Mouse (Mus musculus) cerebellum, adult 2 months (tissue): ENCODE measurements around the gene Erbb3. TPM values are rescaled to one million over a fixed set of nuclear protein-coding genes. Genes with fewer than 3 reads are reported as not detected.
"Not testable (repeated sequence)": the region's sequence is repeated elsewhere in the genome, so short reads cannot be mapped to it uniquely, and the experiment has no call there.

Experiments used
- DNase-seq, 2 experiments: peaks; one replicate each; pipeline ENCODE4 v3.0.0; 2021
- H3K27ac ChIP-seq: fragments of 200-500 bp; 2 replicates; pipeline ENCODE4 v1.5.1; 2012; ENCODE audit warnings: low read length, control low read depth, inconsistent platforms; ENCODE audit not compliant: insufficient read depth
- H3K27me3 ChIP-seq: fragments of 200-500 bp; 2 replicates; pipeline ENCODE4 v1.6.1; 2012; ENCODE audit warnings: inconsistent platforms, mild to moderate bottlenecking, low read length, moderate library complexity; ENCODE audit not compliant: control insufficient read depth, insufficient read depth
- H3K4me1 ChIP-seq: fragments of 200-500 bp; 2 replicates; pipeline ENCODE4 v1.6.1; 2011; ENCODE audit warnings: low read length; ENCODE audit not compliant: control insufficient read depth, insufficient read depth
- H3K4me3 ChIP-seq: fragments of 200-500 bp; replicated peaks from 2 replicates; pipeline ENCODE3; 2011; ENCODE audit warnings: mild to moderate bottlenecking, low read depth, low read length, control low read depth; ENCODE audit not compliant: insufficient read depth
- CTCF ChIP-seq: fragments of 200-500 bp; IDR thresholded peaks from 2 replicates; pipeline ENCODE4 v1.5.1; 2011; ENCODE audit warnings: low read depth, mild to moderate bottlenecking, control low read depth, low read length, moderate library complexity, borderline replicate concordance; ENCODE audit not compliant: insufficient read depth
- POLR2A ChIP-seq: fragments of 200-500 bp; IDR thresholded peaks from 2 replicates; pipeline ENCODE4 v1.6.1; 2011; ENCODE audit warnings: low read length, control low read depth, borderline replicate concordance; ENCODE audit not compliant: insufficient read depth
- WGBS: fragments of 180-500 bp; shearing (Covaris S2); methylation state at CpG from one replicate; pipeline ENCODE4 v1.1.7; 2018; 5-methylcytosine and 5-hydroxymethylcytosine counted together
- polyA plus RNA-seq: library from polyadenylated mRNA; depleted of rRNA; stranded (reverse); fragments of >200 nt; gene quantifications from 2 replicates; pipeline ENCODE4 v1.2.3, GENCODE M21; 2012

Erbb3 gene
- polyA plus RNA-seq, 1 experiment, result 11.1 TPM

GRCm38 (mm10) chr10:128626311-128627310 is 37.2 kb upstream of the Erbb3 start, which contains the start of gene Rps26:
Gene Rps26 (minus strand): TSS chr10:128626747.
- peak; percentile 85 to 97 for DNase-seq
- H3K27ac ChIP-seq, result peak within 1 kb of the TSS; percentile 59; the same call in 1 of the 2 replicates
- WGBS, result 2% methylated on average over 40 of the region's 40 CpGs

DNA sequence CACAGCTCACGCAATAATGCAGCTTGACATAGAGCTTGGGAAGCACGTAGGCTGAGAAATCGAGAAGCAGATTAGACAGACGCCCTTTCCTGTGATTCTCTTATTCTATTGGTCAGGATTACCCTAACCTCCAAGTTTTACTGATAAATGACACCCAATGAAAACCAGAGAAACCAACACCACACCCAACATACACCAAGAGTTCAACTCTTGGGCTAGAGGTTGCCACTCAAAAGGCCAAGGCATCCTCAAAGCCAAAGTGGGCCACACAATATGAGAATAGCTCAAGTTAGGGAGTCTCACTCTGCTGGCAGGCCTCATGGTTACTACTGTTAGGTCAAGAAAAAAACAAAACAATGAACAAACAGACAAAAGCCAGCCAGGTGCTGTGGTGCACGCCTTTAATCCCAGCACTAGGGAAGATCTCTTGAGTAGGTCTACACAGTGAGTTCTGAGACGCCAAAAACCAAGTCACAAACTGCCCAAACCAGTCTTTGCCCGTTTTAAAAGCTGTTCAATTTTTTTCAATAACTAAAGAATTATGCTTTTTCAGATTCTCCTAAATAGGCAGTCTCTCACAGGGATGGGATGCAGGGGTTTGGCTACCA is 35.9 kb upstream of the Erbb3 start:
- WGBS, result 45% methylated on average over 7 of the region's 7 CpGs
- TF ChIP-seq POLR2A (no peak), CTCF (no peak)
- Histone ChIP-seq H3K4me3 (peak overlapping the region; percentile 98), H3K4me1 (peaks cover 5% of the 10 kb centered on the region), H3K27ac (no peak overlapping the region), H3K27me3 (no peaks in the 10 kb centered on the region)
- DNase-seq, result no peak

More at GRCm38 (mm10) chr10:128626311-128627310, 37.2 kb upstream of the Erbb3 start, which contains the start of gene Rps26:
- TF ChIP-seq CTCF (no peak; the same call in 1 of the 2 replicates), POLR2A (peak; percentile 94)
- Histone ChIP-seq H3K27me3 (no peaks in the 10 kb centered on the region), H3K4me3 (peak within 1 kb of the TSS; percentile 98), H3K4me1 (peaks cover 5% of the 10 kb centered on the region)

GRCm38 (mm10) chr10:128623106-128623613 is 33.7 kb upstream of the Erbb3 start:
- WGBS, result 84% methylated on average over 4 of the region's 4 CpGs
- DNase-seq, H3K27ac ChIP-seq, H3K27me3 ChIP-seq, H3K4me1 ChIP-seq, H3K4me3 ChIP-seq: not testable (repeated sequence)

DNA sequence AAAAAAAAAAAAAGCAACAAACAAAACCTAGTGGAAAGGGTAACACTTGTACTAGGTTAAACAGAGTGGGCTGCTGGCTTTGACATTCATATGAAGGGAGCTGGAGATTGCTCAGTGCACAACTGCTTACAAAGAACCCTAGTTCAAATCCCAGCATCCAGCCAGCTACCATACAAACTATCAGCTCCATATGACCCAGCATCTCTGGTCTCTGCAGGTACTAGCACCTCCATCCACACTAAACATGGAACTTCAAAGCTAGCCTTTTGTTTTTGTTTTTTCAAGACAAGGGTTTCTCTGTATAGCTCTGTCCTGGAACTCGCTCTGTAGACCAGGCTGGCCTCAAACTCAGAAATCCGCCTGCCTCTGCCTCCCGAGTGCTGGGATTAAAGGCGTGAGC is 33.2 kb upstream of the Erbb3 start:
- WGBS, result 90% methylated on average over 4 of the region's 4 CpGs
- no peak overlapping the region for H3K27ac ChIP-seq
- no peaks in the 10 kb centered on the region for H3K27me3 ChIP-seq
- H3K4me1 ChIP-seq, result peaks cover 5% of the 10 kb centered on the region
- no peak for DNase-seq
- TF ChIP-seq CTCF (no peak), POLR2A (no peak)
- no peak overlapping the region for H3K4me3 ChIP-seq

GRCm38 (mm10) chr10:128621986-128622520 is 32.6 kb upstream of the Erbb3 start:
- DNase-seq, result no peak
- H3K4me1 ChIP-seq, result peaks cover 5% of the 10 kb centered on the region
- no peaks in the 10 kb centered on the region for H3K27me3 ChIP-seq
- no peak overlapping the region for H3K27ac ChIP-seq
- TF ChIP-seq POLR2A (no peak), CTCF (no peak)
- 71% methylated on average over 3 of the region's 3 CpGs for WGBS
- H3K4me3 ChIP-seq, result no peak overlapping the region

DNA sequence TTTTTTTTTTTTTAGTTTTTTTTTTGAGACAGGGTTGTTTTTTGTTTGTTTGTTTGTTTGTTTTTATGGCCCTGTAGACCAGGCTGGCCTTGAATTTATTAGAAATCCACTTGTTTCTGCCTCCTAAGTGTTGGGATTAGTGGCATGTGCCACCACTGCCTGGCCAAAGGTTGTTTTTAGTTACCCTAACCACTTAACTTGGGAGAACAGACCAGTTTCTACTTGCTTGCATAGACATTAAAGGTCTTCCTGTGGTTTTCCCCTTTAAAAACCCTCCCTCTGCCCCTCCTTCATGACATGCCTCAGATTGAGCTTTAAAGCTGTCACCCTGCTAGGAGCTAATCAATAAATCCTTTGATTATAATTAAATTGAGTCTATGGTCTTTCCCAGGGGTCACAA is 30.8 kb upstream of the Erbb3 start:
- peaks cover 3% of the 10 kb centered on the region for H3K4me1 ChIP-seq
- H3K27ac ChIP-seq, result no peak overlapping the region
- no peak for TF ChIP-seq POLR2A
- no peak for TF ChIP-seq CTCF
- no peak overlapping the region for H3K4me3 ChIP-seq
- H3K27me3 ChIP-seq, result no peaks in the 10 kb centered on the region
- no peak for DNase-seq

GRCm38 (mm10) chr10:128619148-128619547 is 29.7 kb upstream of the Erbb3 start:
- WGBS, result 82% methylated on average over 5 of the region's 5 CpGs
- DNase-seq, H3K4me3 ChIP-seq: not testable (repeated sequence)

More at GRCm38 (mm10) chr10:128619148-128619547, 29.7 kb upstream of the Erbb3 start:
- not testable (repeated sequence) for H3K27ac ChIP-seq, H3K27me3 ChIP-seq, H3K4me1 ChIP-seq
